Mouse (Mus musculus) MEL (cell line): ENCODE measurements at regions not wholly inside any gene's neighbourhood (a gene's known extent, or its start where the extent isn't known, plus 50 kb on each side); places are given as distances from the start of the nearest gene placed in this dataset.

Experiments
- DNase-seq: peaks from one replicate; pipeline ENCODE4 v3.0.0; 2011; ENCODE audit warnings: low read depth, low spot score
- H3K27ac ChIP-seq: 2 replicates; pipeline ENCODE4 v1.5.1; 2012; ENCODE audit warnings: low read depth, mild to moderate bottlenecking, control low read depth, low read length, moderate library complexity; ENCODE audit not compliant: control insufficient read depth
- H3K27me3 ChIP-seq, 2 experiments: fragments of 150-350 bp in 1 of 2; sonication (generic) in 1 of 2; 2 replicates each; pipeline ENCODE4 v1.6.1; 2012; ENCODE audit warnings: low read length in 2 of 2, mild to moderate bottlenecking in 2 of 2, improper control_type of control experiment in 1 of 2, moderate library complexity in 1 of 2; ENCODE audit not compliant: insufficient read depth in 2 of 2, control insufficient read depth in 1 of 2
- H3K36me3 ChIP-seq, 2 experiments: 2 replicates each; pipeline ENCODE4 v1.6.1; 2012 to 2014; ENCODE audit warnings: low read length in 2 of 2, improper control_type of control experiment in 1 of 2, inconsistent platforms in 1 of 2, mild to moderate bottlenecking in 1 of 2; ENCODE audit not compliant: insufficient read depth in 2 of 2, control insufficient read depth in 1 of 2
- H3K4me1 ChIP-seq, 2 experiments: fragments of 150-350 bp in 1 of 2; sonication (generic) in 1 of 2; 2 replicates each; pipeline ENCODE4 v1.6.1; 2012; ENCODE audit warnings: low read length in 2 of 2, improper control_type of control experiment in 1 of 2, mild to moderate bottlenecking in 1 of 2; ENCODE audit not compliant: insufficient read depth in 2 of 2, control insufficient read depth in 1 of 2
- H3K4me3 ChIP-seq, 2 experiments: fragments of 150-350 bp in 1 of 2; sonication (generic) in 1 of 2; 2 replicates each; pipeline ENCODE4 v1.5.1; 2012; ENCODE audit warnings: low read depth in 2 of 2, low read length in 2 of 2, mild to moderate bottlenecking in 2 of 2, moderate library complexity in 2 of 2, control low read depth in 1 of 2, improper control_type of control experiment in 1 of 2; ENCODE audit not compliant: control insufficient read depth in 1 of 2, insufficient read depth in 1 of 2
- H3K79me2 ChIP-seq: 2 replicates; pipeline ENCODE4 v1.6.1; 2012; ENCODE audit warnings: mild to moderate bottlenecking, low read length, moderate library complexity; ENCODE audit not compliant: control insufficient read depth, poor library complexity, insufficient read depth
- H3K9ac ChIP-seq: 2 replicates; pipeline ENCODE4 v1.6.1; 2012; ENCODE audit warnings: low read depth, mild to moderate bottlenecking, control low read depth, low read length, moderate library complexity; ENCODE audit not compliant: control insufficient read depth, poor library complexity, severe bottlenecking
- H3K9me3 ChIP-seq: fragments of 150-350 bp; sonication (generic); replicated peaks from 2 replicates; pipeline ENCODE4 v1.6.1; 2012; ENCODE audit warnings: mild to moderate bottlenecking, low read length, improper control_type of control experiment, moderate library complexity; ENCODE audit not compliant: insufficient read depth
- BHLHE40 ChIP-seq: IDR thresholded peaks from 2 replicates; pipeline ENCODE4 v1.6.1; 2012; ENCODE audit warnings: low read depth, mild to moderate bottlenecking, inconsistent platforms, low read length, improper control_type of control experiment, borderline replicate concordance
- CHD1 ChIP-seq: IDR thresholded peaks from 2 replicates; pipeline ENCODE4 v1.6.1; 2012; ENCODE audit warnings: low read depth, mild to moderate bottlenecking, inconsistent platforms, low read length, improper control_type of control experiment
- CHD2 ChIP-seq: IDR thresholded peaks from 2 replicates; pipeline ENCODE4 v1.6.1; 2011; ENCODE audit warnings: low read length, improper control_type of control experiment
- CTCF ChIP-seq, 3 experiments: IDR thresholded peaks in 2 of 3; conservative IDR thresholded peaks in 1 of 3; 2 replicates each; pipeline ENCODE4 v1.5.1; 2011 to 2012; ENCODE audit warnings: low read length in 3 of 3, low read depth in 2 of 3, mild to moderate bottlenecking in 2 of 3, improper control_type of control experiment in 1 of 3, inconsistent platforms in 1 of 3, mixed read lengths in 1 of 3, moderate library complexity in 1 of 3; ENCODE audit not compliant: control insufficient read depth in 1 of 3, insufficient read depth in 1 of 3, poor library complexity in 1 of 3, severe bottlenecking in 1 of 3
- E2F4 ChIP-seq: IDR thresholded peaks from 2 replicates; pipeline ENCODE4 v1.6.1; 2011; ENCODE audit warnings: low read depth, low read length, improper control_type of control experiment, borderline replicate concordance
- ELF1 ChIP-seq: IDR thresholded peaks from 2 replicates; pipeline ENCODE4 v1.6.1; 2014; ENCODE audit warnings: low read depth, mild to moderate bottlenecking, inconsistent platforms, low read length, improper control_type of control experiment, moderate library complexity
- EP300 ChIP-seq, 2 experiments: IDR thresholded peaks; 2 replicates each; pipeline ENCODE4 v1.6.1; 2011; ENCODE audit warnings: improper control_type of control experiment in 2 of 2, low read length in 2 of 2, low read depth in 1 of 2, mild to moderate bottlenecking in 1 of 2
- GABPA ChIP-seq: IDR thresholded peaks from 2 replicates; pipeline ENCODE4 v1.6.1; 2012; ENCODE audit warnings: low read depth, mild to moderate bottlenecking, inconsistent platforms, low read length, improper control_type of control experiment, moderate library complexity
- JUND ChIP-seq: IDR thresholded peaks from 2 replicates; pipeline ENCODE4 v1.6.1; 2011; ENCODE audit warnings: low read depth, mild to moderate bottlenecking, improper control_type of control experiment, low read length
- MEF2A ChIP-seq: IDR thresholded peaks from 2 replicates; pipeline ENCODE4 v1.6.1; 2014; ENCODE audit warnings: low read depth, mild to moderate bottlenecking, inconsistent platforms, low read length, improper control_type of control experiment; ENCODE audit not compliant: poor library complexity, insufficient replicate concordance, severe bottlenecking; ENCODE audit errors: extremely low read depth
- MYB ChIP-seq: IDR thresholded peaks from 2 replicates; pipeline ENCODE4 v1.6.1; 2011; ENCODE audit warnings: mild to moderate bottlenecking, low read depth, low read length, improper control_type of control experiment
- MYC ChIP-seq: IDR thresholded peaks from 2 replicates; pipeline ENCODE4 v1.6.1; 2011; ENCODE audit warnings: low read depth, mild to moderate bottlenecking, low read length, improper control_type of control experiment, moderate library complexity
- NRF1 ChIP-seq: IDR thresholded peaks from 2 replicates; pipeline ENCODE4 v1.6.1; 2014; ENCODE audit warnings: low read depth, mild to moderate bottlenecking, inconsistent platforms, low read length, improper control_type of control experiment, moderate library complexity; ENCODE audit not compliant: poor library complexity, insufficient read depth, severe bottlenecking
- RCOR1 ChIP-seq: IDR thresholded peaks from 2 replicates; pipeline ENCODE4 v1.6.1; 2012; ENCODE audit warnings: low read depth, mild to moderate bottlenecking, inconsistent platforms, low read length, improper control_type of control experiment
- SIN3A ChIP-seq: IDR thresholded peaks from 2 replicates; pipeline ENCODE4 v1.6.1; 2012; ENCODE audit warnings: low read length, improper control_type of control experiment, inconsistent platforms
- UBTF ChIP-seq: IDR thresholded peaks from 2 replicates; pipeline ENCODE4 v1.6.1; 2012; ENCODE audit warnings: low read depth, mild to moderate bottlenecking, inconsistent platforms, low read length, improper control_type of control experiment, moderate library complexity, borderline replicate concordance; ENCODE audit not compliant: insufficient read depth
- USF1 ChIP-seq: IDR thresholded peaks from 2 replicates; pipeline ENCODE4 v1.6.1; 2014; ENCODE audit warnings: low read depth, mild to moderate bottlenecking, inconsistent platforms, low read length, improper control_type of control experiment, moderate library complexity
- ZKSCAN1 ChIP-seq: IDR thresholded peaks from 2 replicates; pipeline ENCODE4 v1.6.1; 2012; ENCODE audit warnings: low read depth, mild to moderate bottlenecking, inconsistent platforms, low read length, improper control_type of control experiment, moderate library complexity
- ZMIZ1 ChIP-seq: IDR thresholded peaks from 2 replicates; pipeline ENCODE4 v1.6.1; 2012; ENCODE audit warnings: low read depth, mild to moderate bottlenecking, inconsistent platforms, low read length, improper control_type of control experiment, moderate library complexity

- Histone ChIP-seq H3K36me3 (no peaks in the 10 kb centered on the region), H3K27me3 (no peaks in the 10 kb centered on the region), H3K27ac (no peak overlapping the region), H3K4me1 (no peaks in the 10 kb centered on the region), H3K9me3 (no peaks in the 10 kb centered on the region), H3K4me3 (no peak overlapping the region), H3K79me2 (no peaks in the 10 kb centered on the region), H3K9ac (no peak overlapping the region)
- TF ChIP-seq ZKSCAN1 (no peak), MYC (no peak), CHD1 (no peak), ZMIZ1 (no peak), MEF2A (no peak), JUND (no peak), BHLHE40 (no peak), CTCF (IDR thresholded peaks at IDR 0.05 in 2 of 3, conservative IDR thresholded peaks at IDR 0.05 in 1 of 3; ENCODE audit: control insufficient read depth in 1 of 3, insufficient read depth in 1 of 3, low read depth in 2 of 3, low read length in 3 of 3, poor library complexity in 1 of 3, severe bottlenecking in 1 of 3) (no peak), EP300 (IDR thresholded peaks at IDR 0.05; ENCODE audit: low read depth in 1 of 2, low read length in 2 of 2) (no peak), NRF1 (no peak)
- DNase-seq = no peak
These were observed 740.6 kb downstream of the 4930447A16Rik start for GRCm38 (mm10) chr15:38165881-38166445.

- Histone ChIP-seq H3K9ac (no peak overlapping the region), H3K27me3 (no peaks in the 10 kb centered on the region), H3K9me3 (no peaks in the 10 kb centered on the region), H3K27ac (no peak overlapping the region), H3K4me1 (no peaks in the 10 kb centered on the region), H3K36me3 (no peaks in the 10 kb centered on the region), H3K4me3 (no peak overlapping the region)
- no peak for DNase-seq
- TF ChIP-seq CHD1 = no peak
- no peak for TF ChIP-seq ELF1
- TF ChIP-seq, all 39 proteins: peak for 0
- no peaks in the 10 kb centered on the region for H3K79me2 ChIP-seq
These were observed 741.1 kb downstream of the 4930447A16Rik start for GRCm38 (mm10) chr15:38166476-38166875.

DNA sequence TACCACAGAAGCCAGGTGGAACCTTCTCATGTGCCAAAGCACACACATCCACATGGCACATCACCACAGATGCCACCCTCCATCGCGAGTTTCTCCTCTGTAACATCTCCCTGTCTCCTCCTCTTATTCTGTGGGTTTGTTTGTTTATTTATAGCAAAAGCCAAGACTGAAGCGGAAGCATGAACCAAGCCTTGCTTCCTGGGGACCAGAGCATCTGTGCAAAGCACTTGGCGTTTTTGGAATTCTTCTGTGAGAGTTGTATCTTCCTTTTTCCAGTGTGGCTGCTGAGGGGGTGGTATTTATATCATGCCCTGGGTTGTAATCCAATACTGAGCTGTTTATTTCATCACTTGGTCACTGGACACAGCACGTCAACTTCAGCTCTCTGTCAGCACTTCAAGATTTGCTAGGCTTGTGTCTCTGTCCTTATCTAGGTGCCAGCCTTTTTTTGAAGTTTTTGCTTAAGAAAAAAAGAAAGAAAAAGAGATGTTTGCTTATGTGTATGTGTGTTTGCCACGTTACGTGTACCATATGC lies 742.3 kb downstream of the 4930447A16Rik start:
- TF ChIP-seq RCOR1 = no peak
- TF ChIP-seq USF1 = no peak
- TF ChIP-seq CHD2 = no peak
- TF ChIP-seq ZMIZ1 = no peak
- no peak for TF ChIP-seq JUND
- no peak for TF ChIP-seq NRF1
- no peak for TF ChIP-seq BHLHE40
- no peak for TF ChIP-seq GABPA
- TF ChIP-seq EP300 (IDR thresholded peaks at IDR 0.05; ENCODE audit: low read depth in 1 of 2, low read length in 2 of 2) = no peak
- no peak for TF ChIP-seq CHD1
- no peak for TF ChIP-seq SIN3A
- no peak for TF ChIP-seq E2F4
- TF ChIP-seq MYB = no peak
- no peak for TF ChIP-seq UBTF
- Histone ChIP-seq H3K4me1 (no peaks in the 10 kb centered on the region), H3K27ac (no peak overlapping the region), H3K79me2 (no peaks in the 10 kb centered on the region), H3K4me3 (no peak overlapping the region), H3K27me3 (no peaks in the 10 kb centered on the region), H3K36me3 (no peaks in the 10 kb centered on the region), H3K9ac (no peak overlapping the region), H3K9me3 (no peaks in the 10 kb centered on the region)
- DNase-seq = no peak
